Mouse (Mus musculus): ENCODE results near the gene Tmcc3.

Tmcc3 gene

DNA sequence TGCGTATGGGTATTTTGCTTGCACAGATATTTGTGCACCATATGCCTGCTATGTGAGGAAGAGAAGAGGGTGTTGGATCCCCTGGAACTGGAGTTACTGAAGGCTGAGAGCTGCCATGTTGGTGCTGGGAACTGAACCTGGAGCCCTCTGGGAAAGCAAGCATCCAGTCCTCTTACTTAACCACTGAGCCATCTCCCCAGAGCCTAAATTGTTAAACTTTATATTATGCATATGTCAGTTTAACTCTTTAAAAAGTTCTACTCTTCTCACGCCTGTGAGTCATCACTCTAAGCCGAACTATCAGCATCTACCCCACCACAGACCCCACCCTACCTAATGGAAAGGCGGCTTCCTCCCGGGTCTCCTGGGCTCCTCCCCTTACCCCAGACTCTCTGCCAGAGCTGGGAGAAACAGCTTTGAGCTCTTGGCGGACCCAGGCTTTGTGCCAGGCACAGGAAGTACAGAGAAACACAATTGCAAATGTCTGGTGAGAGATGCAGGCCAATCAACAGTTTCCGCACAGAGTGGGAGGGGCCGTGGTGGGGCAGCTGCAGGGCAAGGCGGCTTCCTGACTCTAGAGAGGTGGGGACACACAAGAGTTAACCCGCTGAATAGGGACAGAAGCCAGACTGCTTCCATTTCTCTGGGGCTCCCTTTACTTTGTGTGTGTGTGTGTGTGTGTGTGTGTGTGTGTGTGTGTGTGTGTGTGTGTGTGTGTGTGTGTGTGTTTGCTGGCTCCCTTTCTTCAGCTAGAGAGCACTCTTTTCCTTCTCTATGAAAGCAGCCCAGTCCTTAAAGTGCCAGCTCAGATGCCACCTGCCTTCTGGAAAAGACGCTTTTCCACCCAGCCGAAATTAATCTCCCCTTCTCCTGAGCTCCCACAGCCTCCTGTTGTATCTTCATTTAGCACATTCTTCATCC lies 114.5 kb downstream of the Tmcc3 start:
- peak; percentile 86 for DNase-seq

DNA sequence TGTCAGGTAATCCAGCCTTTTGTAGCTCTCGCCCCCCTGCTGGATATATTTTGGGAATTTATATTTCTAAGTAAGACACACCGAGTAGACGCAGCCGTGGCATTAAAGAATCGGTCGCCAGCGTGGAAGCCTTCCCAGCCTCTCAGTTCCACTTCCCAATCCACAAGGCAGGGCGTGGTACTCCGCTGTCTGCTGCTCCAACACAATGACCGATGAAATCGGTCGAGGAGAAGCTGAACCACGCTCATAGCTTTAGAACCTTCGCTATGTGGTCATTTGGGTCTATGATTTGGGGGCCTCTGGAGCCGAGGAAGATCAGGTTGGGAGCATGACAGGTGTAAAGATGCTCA lies 115.1 kb downstream of the Tmcc3 start:
- DNase-seq, result no peak

DNA sequence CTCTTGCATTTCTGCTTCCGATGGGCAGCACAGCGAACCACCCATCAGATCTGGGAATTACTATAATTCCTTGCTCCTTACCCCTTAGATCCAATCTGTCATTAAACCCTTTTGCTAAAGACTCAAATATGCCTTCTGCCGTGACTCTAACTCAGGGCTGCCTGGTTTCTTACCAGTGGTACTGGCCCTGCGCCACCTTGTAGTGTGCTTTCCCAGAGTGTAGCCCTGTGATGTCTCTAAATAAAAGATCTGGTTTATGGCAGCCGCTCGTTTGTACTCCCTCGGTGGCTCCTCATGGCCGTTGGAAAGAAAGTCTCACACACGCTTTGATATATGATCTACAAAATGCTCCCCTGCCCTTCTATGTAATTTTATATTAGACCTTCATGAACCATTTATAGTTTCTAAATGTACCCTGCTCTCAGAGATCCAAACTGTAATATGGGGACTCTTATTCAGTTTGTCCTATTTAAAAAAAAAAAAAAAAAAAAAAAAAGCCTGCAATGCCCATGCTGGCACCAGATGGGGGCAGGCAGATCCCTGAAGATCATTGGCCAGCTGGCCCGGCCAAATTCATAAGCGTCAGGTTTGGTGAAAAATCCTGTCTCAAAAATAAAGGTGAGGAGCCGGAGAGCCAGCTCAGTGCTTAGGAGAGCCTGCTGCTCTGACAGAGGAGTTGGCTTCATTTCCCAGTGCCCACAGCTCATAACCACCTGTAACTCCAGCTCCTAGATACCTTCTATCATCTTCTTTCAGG lies 116.6 kb downstream of the Tmcc3 start:
- DNase-seq, result no peak

DNA sequence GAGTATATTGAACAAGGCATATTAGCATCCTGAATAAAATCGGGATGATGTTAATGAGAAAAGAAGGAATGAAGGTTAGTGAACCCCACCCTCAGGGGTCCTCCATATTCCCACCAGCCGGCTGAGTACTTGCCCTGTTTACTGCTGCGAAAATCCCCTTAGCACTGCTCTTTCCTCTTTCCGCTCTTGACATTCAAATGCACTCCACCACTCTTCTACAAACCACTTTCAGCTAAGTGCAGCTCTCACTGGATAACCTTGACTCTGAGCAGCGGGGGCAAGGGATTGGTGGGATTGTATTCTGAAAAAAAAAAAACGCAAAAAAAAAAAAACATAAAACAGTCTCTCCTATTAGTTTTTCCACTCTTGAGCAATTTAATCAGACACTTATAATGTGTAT lies 118.8 kb downstream of the Tmcc3 start:
- DNase-seq, result no peak

DNA sequence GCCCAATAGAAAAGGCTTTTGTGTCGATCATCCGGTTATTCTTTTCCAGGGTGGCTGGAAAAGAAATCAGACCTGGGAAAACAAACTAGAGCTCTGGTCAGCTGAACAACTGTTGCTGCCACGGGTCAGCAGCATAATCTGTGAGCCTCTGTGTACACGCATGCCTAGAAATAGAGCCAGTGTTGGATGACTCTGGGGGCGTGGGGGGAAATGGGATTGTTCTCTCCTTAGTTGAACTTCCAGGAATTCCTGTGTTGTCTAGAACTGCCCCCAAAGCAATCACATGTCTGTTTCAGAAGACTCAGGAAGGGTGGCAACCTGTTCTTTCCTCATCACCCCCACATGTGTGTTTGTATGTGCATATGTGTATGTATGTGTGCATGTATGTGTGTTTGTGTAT lies 121.2 kb downstream of the Tmcc3 start:
- peak; percentile 58 for DNase-seq

DNA sequence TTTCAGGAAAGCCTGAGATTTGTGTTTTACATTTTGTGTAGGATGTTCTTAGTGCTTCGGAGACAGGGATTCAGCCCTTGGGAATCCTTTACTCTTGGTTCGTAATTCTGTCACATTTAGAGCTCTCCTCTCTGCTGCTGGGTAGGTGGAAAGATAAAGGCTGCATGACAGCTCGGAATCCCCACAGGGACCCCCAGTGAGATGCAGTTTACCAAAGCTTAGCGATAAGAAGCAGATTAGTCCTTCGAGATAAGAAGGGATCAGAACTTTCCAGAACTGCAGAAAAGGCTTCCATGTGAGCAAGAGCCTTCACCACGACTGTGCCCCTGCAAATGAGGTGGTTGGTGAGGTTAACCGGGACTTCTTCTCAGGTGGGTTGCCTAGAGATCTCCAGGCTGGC lies 122.2 kb downstream of the Tmcc3 start:
- no peak for DNase-seq

DNA sequence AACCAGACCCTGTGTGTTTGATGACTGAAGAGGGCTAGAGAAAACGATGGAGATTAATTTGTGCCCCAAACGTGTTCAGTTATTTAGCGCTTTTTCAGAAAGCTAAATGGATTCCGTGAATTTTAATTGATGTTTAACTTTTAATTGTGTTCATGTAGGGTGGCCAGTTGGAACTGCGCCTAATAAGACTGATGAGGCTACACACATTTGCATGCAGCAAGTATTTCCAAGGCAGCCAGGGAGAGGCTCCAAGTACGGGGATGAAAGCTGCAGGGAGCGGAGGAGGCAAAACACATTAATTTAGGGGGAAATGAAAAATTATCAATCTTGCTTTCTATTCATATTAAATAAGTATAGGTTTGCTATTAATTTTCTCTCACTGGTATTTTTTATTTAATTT lies 131.0 kb downstream of the Tmcc3 start:
- no peak for DNase-seq

DNA sequence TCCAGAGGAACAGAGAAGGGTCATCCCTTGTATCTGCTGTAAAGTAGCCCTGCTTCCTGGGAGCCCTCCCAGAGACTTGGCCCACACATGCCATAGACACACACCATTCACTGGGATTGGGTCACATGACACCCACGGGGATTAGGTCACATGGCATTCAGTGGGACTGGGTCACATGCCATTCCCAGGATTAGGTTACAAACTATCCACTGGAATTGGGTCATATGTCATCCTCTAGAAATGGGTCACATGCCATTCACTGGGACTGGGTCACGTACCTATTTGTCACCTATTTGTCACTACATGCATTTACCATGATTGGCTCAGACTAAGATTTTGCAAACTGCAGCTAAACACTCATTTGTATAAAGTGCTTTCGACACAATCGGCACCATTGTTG lies 131.7 kb downstream of the Tmcc3 start:
- DNase-seq, result no peak

DNA sequence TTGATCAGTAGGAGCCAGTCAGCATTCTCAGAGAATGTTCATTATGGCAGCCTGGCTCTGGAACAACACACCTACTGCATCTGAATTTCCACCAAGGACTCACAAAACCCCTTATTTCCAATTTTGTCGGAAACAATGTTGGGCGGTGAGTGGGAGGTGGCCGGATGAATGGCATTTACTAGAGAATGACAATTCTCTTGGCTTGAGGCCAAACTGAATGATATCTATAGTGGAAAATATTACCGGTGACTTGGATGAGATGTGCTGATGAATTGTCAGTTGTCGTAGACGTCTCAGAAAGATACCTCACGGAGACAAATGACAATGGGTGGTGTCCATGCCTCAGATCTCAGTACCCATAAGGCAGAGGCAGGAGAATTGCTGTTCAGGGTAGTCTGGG lies 133.4 kb downstream of the Tmcc3 start:
- DNase-seq, result no peak

DNA sequence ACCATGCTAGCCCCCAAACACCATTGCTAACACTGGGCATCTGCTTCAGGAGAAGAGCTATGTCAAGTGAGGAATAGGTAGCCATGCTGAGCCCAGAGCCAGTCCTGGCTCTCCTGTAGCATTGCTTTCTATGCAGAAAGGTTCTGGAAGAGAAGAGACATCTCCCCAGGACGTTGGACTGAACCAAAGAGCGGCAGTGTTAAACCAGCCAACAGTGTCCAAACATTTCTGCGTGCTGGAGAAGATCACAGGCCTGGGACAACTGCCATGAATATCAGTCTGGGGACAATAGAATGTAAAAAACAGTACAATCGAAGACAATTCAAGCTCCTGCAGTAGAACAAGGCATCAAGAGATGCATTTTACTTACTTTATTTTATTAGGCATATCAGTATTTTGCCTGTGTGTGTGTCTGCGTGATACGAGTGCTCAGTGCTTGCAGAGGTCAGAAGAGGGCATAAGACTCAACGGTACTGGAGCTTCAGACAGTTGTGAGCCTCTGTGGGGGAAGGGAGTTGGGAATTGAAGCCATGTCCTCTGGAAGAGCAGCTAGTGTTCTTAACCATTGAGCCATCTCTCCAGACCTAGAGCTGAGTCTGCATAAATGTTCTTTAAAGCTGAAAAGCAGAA lies 134.7 kb downstream of the Tmcc3 start:
- no peak for DNase-seq

DNA sequence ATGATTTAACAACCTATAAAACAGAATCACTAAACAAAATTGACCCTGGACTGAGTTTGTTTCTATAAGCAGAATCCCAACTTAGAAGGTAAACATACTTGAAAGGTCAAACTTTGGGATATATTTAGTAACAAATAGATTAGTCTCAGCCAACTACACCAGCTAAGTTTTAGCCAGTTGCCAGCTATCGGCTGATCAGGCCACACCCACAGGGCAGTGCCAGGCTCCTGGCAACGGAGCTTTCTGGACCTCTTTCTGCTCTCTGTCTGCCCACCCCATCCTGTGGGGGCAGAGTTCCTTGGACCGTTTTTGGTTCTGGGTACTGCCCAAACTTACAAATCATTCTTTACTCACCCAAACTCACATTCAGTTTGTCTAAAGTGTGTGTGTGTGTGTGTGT lies 137.9 kb downstream of the Tmcc3 start:
- DNase-seq, result no peak

DNA sequence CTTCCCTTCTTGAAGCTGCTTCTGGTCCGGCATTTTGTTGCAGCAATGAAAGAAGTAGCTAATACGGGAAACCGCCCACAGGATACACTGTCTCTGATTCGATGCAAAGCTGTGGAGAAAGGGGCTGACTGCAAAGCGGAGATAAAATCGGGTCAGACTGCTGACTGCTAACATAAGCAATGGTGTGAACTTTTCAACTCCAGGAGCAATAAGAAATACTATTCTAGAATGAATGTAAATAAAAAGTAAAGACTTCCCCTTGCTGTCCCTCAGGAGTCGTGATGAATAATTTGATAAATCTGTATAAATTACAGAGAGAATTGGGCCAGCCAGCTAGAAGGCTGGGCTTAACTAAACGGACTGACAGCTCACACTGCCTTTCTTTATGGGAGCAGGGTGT lies 139.0 kb downstream of the Tmcc3 start:
- no peak for DNase-seq

DNA sequence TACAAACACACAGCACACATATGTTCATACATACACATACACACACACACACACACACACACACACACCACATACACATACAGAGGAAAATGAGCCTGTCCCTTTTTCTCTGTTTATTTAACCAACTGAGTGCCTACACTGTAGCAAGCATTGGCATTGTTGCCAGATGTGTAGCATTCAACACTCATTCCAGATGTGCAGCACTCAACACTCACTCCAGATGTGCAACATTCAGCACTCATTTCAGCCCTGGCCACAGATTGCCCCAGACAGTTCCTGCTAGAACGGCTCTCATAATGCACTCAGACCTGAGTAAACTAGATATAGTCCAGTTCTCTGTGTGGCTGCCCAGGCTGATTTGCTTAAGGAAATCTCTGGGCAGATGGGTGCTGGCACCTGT lies 145.7 kb downstream of the Tmcc3 start:
- DNase-seq, result no peak

DNA sequence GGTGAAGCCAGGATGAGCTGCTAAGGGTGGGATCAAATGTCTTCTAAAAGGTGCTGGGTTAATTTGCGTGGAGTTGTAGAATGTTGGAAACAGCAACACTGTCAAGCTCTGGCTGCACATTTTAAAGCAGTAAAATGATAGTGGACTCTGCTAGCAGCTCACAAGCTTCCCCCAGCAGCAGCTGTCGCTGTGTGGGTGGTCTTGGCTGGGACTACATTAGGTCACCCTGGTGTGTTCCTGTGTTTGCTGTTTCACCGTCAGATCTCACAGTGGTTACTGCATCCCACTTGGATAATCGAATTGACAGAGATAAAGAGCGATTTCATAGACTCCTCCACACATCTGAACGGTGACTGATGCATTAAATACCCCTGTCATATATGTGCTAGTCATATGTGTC lies 146.9 kb downstream of the Tmcc3 start:
- no peak for DNase-seq

DNA sequence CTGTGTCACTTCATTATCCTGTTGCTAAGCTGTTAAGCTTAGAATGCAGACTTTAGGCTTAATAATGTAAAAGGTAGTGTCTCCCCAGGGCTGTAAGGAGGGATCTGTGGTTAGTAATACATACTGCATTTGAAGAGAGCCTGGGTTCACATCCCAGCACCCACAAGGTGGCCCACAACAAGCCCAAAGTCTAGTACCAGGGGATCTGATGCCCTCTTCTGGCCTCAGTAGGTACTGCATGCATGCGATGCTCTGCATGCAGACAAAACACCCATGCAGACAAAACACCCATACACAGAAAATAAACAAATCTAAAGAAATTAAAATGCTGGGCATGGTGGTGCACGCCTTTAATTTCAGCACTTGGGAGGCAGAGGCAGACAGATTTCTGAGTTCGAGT lies 149.6 kb downstream of the Tmcc3 start:
- no peak for DNase-seq

DNA sequence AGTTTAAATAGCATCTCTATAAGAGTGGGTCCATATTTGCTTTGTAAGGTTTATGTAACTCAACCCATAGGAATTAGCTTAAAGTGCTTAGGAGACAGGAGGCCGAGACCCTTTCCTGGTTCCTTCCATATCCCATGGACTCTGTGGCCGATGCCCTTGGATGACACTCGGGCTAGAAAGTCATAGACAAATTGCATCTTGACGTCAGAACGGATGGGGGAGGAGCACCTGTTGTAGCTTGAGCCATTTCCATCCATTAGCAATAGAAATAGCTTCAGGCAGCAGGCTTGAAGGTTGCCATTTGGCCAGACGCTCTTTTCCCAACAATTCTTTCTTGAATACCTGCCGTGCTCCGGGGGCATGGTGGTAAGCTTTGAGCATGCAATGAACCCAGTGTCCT lies 150.1 kb downstream of the Tmcc3 start:
- no peak for DNase-seq

DNA sequence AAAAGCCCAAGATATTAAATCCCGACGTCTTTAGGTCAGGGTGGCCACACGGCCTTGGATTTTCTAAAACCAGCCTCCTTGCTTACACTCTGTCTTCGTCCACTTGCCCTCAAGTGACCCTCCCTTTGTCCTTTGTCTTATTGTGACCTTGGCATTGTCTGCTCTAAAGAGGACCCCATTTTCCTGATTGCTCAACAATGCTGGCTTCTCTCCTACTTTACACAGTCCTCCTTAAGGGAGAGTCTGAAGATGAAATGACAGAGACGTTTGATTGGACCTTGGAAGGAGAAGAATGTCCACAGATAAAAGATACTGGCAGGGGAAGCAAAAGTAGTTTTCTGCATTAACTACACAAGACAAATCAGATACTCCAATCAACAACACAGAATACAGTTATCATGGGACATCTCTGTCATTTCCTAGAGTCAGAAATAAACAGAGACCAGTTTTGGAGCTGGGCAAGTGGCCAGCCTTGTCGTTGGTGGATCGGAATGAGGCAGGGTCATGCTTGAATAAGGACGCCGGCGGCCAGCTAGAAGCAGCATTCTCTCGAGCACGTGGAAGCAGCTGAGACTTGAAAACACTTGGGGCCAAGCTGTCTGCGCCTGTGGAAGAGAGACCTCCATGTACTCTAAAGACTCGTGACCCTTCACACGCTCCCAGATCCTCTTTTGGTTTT lies 150.8 kb downstream of the Tmcc3 start:
- DNase-seq, result peak; percentile 94

DNA sequence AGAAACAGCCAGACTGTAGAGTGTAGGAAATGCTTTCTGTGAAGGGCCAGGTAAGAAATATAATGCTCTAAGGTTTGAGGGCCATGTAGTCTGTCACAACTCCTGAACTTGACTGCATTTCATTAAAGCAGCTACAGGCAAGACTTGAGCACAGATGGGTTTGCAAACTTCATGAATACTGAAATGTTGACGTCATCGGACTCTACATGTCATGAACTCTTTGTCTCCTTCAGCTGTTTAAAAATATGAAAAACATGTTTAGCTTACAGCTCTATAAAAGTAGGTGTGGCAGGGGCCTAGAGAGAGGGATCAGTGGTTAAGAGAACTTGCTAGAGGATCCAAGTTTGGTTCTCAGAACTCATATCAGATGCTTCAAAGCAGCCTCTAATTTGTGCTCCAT lies 151.7 kb downstream of the Tmcc3 start:
- no peak for DNase-seq

DNA sequence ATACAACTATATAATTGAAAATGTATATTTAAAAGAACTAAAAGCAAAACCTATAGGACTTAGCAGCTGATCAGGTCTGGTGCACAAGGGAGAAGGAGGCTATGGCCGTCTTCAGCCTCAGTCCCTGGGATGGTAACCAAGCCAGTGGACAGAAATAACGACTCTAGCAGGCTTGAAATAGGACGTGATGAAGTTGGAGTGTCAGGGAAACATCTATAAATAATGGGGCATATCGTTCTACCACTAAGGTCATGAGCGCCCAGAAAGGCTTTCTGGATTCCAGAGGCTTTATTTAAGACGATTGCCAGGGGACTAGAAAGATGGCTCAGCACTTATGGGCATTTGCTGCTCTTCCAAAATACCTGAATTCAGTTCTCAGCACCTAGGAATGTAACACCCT lies 153.9 kb downstream of the Tmcc3 start:
- DNase-seq, result no peak

DNA sequence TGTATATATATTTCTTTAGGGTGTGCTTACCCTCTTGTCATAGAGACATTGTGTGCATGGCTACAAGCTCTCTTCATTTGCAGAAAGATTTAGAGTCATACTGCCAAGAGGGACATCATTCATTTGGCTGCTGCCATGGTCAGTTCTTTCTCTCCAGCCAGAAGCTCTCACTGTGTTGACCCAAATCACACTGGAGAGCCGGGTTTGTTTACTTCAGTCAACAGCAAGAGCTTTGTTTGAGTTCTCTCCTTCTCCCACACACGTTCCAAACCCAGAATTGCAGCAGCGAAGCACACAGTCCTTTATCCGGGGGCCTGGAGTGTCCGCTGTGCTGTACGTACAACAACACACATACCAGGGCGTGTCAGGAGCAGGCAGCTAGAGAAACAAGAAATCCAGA lies 154.6 kb downstream of the Tmcc3 start:
- peak; percentile 45 for DNase-seq

DNA sequence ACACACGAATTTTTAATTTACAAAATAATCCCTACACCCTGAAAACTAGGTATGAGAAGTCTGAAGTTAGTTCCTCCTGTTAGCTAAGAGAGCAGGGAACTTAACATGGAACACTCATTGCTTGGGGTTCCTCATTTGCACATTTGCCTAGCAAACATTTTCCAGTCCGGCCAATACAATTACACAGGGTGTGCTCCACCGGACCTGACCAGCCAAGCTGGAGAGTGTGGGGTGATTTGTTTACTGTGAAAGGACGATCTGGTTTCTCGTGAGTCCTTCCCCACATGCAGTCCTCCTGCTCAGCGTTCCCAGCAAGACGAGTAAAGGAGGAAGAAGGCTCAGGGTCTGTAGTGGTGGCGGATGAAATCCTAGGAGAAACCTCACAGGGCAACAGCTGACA lies 159.7 kb downstream of the Tmcc3 start:
- no peak for DNase-seq

DNA sequence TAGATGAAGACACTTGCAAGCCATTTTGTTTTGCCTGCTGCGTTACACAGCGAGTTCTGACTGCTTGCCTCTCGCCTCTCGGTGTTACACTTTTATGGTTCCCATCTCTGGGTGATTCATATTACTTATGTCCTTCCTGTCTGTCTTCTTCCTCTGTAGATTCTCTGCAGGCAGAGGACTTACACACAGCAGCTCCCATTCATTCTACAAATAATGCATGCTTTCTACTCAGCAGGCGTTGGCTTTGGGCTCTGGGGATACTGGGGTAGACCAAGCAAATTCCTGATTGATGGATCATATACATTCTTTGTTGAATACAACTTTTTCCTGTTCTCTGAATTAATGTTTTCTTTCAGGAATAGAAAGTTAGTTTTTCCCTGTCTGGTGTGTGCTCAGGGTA lies 161.8 kb downstream of the Tmcc3 start:
- no peak for DNase-seq

DNA sequence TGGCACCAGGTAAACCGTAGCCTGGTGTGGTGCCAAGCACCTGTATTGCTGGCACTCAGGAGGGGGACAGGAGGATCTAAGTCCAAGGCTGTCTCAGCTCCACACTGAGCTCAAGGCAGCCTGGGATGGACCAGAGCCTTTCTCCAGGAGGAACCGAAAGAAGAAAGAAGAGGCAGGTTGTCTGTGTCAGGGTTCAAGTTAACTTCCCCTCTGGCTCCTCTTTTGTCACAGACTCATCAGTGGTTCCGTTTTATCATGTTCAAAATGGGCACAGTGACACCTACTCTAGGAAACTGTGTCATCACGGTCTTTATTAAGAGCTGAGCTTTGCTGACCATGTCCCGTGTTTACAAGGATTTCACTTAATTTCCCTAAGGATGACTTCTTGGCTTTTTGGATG lies 162.4 kb downstream of the Tmcc3 start:
- no peak for DNase-seq
